Mouse (Mus musculus) heart, adult 8-10 months (tissue): Measurements from ENCODE around the gene Dhrs2. TPM values are rescaled to one million over a fixed set of nuclear protein-coding genes. Genes with fewer than 3 reads are reported as not detected.

ENCODE experiments used
- DNase-seq: peaks from one replicate; pipeline ENCODE4 v3.0.0; 2022; ENCODE audit warnings: low spot score
- total RNA-seq, 4 experiments: library from RNA; stranded (reverse); gene quantifications; 2 replicates each; pipeline ENCODE4 v1.2.4; 2022

The Dhrs2 gene
- not detected for total RNA-seq

DNA sequence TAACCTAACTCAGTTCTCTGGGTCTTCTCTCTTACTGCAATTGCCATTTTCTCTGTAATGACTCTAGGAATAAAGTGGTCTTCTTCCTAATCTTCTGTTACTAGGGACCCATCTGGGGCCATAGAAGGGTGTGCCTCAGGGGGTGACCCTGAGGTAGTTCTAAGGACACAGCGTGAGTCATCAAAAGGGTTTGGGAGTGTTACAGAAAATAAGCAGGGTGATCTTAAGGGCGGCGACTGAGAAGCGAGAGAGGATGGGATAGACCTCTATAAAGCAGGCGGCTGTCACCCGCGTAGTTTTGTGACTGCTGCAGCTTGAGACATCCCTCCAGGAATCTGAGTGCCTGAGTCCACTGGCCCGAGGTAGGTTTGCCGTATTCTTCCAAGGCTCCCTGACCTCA is at the start of gene Dhrs2:
Gene Dhrs2, plus strand, starts transcription at position 301 of the 400 bp plus-strand sequence.
- no peak for DNase-seq

DNA sequence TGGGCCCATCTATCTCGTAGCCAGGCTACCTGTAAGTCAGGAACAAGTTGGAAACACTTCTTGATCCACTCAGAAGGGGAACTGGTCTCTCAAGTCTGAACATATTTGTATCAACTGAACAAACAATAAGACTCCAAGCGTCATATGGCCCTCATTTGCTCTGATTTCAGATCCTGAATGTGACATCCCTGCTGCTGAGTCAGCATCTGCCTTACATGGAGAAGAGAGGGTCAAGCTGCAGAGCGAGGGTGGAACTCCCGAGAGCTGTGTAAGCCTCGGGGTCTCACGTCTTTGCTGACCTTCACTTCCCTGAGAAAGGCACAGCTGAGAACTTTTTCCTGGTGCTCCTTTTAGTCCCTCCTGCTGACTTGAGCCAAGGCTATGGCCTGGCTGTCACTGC is 47.6 kb upstream of the Dhrs2 start:
- DNase-seq: no peak

DNA sequence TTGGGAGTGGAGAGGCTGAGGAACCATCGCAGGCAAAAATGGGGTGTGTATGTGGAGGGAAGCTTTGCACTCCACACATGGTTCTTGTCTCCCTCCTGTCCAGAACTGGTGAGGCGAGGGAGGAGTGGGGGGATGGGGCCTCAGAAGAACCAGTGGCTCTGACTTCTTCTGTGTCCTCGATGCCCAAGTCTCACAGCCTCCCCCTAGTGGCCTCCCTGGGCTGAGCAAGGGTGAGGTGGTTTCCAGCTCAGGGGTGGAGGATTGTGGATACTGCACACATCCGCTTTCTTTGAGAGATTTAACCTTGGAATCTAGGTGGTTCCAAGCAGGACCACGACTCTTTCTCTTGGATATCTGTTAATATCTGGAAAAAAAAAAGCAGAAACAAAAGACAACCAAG is 44.5 kb upstream of the Dhrs2 start:
- no peak for DNase-seq

DNA sequence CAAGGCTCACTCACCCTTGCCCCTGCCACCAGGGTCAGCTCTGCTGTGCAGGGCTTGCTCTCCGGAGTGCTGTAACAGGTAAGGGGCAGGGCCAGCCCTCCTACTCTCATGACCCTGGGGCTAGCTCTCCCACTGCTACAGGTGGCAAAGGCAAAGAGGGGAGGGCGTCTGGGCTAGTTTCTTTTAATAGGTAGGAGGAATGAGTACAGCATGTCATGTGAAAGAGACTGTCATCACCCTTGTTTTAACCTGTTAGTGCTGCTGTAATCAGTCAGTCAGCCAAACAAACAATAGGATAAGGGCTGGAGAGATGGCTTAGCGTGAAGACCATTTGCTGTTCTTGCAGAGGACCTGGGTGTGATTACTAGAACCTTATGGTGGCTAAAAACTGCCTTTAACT is 40.9 kb upstream of the Dhrs2 start:
- no peak for DNase-seq

DNA sequence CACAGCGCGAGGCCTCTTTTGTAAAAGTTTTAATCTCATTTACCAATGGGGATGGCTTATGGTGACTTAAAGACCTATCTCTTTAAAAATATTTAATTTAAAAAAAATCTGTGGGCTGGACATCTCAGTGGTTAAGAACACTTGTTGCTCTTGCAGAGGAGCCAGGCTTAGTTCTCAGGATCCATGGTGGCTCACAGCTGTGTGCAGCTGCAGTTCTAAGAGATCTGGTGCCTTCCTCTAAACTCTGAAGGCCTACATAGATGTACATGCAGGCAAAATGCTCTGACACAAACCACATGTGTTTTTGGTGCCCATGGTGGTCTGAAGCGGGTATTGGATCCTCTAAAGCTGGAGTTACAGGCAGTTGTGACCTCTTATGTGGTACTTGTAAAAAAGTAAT is 38.6 kb upstream of the Dhrs2 start:
- no peak for DNase-seq

DNA sequence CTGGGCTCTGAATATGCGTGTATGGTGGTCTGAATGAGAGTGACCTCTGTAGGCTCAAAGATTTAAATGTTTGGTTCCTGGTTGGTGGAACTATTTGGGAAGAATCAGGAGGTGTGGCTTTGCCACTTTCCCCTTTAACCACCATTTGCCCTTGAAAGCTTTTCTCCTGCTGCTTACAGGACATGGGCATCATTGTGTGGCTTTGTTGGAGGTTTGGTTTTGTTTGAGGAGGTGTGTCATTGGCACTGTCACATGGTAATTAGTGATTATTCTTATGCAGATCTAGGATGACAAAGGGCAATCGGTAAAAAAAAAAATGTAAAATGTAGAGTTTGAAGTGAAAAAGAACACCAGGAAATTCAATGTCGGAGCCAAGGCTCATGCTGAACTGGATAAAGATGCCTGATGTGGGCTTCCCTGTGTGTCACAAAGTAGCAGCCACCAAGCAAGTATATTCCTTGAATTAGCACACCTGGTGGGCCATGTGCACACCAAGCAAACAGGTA is 37.1 kb upstream of the Dhrs2 start:
- no peak for DNase-seq

DNA sequence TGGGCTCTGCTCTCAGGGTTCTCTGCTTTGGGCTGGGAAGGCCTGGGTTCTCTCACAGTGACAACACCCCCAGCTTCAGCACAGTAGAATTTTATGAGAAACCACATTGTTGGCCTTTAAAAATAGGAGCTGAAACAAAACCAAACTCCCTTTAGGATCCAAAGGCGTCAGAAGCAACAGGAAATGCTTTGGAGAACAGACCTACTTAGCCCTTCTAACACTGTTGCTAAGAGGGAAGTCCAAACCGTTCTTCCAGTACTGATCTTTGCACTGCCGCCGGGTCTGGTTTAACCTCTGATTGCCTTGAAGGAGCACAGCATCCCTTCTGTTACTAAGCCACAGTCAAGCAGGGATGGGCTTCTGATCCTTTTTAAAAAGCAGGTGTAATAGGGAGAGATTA is 33.3 kb upstream of the Dhrs2 start:
- DNase-seq: no peak

DNA sequence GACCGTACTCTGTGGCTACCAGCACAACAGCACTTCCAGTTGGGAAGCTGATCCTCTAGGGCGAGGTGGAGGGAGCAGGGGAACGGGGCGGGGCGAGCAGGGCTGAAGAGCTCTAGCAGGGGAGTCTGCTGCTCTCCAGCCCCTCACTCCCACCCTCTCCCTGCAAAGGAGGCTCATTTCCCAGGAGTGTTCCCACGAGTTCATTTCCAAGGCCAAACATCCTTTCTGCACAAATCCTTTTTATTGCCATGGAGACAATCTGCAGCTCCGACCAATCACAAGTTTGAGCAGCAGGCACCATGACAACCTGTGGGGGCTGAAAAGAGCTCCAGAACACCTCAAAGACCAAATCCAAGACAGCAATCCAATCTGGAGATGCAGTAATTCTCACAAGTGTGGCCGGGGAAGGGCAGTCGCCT is 32.4 kb upstream of the Dhrs2 start:
- DNase-seq: no peak

DNA sequence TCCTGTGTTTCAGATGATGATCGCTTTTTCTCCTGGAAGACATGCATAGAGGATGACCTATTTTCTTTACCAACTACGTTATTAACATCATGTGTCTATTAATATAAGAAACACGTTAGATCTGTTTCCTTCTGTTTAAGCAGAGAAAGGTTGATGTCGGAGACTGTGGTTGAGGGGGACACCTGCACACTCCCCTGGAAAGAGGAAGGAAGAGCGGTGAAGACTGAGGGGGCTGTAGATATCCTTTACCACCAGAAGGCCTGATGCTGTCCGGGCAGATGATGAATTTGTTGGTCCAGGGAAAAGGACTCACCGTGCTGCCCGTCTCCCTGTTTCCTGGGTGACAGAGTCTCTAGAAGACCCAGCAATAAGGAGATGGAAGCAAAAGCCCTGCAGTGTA is 28.5 kb upstream of the Dhrs2 start:
- DNase-seq: no peak

DNA sequence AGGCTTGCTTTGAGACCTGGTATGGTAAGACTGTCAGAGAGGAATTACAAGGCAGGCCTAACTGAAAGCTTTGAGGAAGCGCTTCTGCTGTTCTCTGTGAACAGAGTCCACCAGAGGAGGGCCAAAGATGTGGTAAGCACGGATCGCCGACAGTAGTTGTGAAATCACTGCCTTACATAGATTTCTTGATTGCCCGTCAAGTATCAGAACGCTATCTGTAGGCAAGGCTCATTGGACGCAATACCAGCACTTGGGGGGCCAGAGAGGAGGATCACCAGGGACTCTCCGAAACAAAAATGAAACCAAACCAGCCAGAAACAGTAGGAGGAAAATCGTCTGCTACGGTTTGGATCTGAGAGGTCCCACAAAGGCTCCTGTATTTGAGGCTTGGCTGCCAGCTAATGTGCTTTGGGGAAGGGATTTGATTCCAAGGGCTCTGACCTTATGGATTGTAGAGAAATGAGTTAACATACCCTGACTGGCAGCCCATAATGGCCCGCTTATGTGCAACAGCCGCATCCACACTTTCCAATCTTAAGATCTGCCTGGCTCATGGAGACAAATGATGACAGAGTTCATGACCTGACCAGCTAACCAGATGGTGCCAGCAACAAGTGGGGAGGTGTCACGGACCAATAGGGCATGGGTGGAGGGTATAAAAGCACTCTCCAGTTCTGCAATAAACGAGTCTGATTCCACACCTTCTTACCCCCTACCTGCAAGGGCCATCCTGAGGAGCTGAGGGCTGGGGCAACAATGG is 27.8 kb upstream of the Dhrs2 start:
- no peak for DNase-seq

DNA sequence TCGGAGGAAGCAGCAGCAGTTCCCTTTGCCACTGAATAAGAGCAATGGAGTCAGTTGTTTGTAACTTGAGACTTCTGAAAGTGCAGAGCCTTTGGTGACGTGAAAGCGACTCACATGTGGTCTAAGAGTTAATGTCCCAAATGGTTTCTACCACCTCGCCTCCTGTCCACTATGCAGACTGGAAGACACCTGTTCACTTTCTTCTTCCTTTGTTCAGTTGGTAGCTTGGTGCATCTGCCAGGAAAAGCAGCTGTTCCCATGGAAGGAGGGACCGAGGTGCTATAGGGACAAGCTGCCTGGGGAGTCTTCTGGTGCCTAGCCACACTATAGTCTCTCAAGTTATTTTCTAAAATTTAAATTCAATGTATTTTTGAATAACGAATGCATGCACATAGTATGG is 27.0 kb upstream of the Dhrs2 start:
- no peak for DNase-seq

DNA sequence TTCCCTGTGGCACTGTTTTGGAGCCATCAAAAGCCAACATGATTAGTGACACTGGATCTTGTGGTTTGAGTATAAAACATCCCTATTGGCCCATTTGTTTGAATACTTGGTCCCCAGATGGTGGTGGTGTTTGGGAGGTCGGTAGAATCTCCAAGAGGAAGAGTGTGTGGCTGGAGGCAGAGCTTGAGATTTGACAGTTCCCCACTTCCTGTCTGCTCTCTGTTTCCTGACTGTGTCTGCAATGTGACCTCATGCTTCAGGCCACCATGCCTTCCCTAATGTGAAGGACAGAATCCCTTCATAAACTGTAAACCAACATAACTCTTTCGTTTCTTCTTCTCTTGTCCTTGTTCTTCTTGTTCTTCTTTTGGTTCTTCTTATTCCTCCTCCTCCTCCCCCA is 24.7 kb upstream of the Dhrs2 start:
- DNase-seq: no peak

DNA sequence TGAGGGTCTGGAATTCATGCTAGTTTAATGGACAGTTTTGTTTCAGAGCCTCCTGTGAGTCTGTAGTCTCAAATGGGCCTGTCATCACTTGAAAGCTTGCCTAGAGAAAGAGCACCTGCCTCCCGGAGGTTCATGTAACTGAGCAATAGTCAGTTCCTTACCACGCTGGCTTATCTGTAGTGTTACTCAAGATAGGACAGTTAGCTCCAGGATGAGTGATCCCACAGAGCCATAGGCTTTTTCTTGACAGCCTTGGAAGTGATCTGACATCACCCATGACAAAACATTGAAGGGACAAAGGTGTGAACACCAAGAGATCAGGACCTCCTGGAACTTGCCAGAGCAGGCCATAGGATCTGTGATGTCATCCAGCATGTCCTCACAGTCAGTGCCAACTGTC is 23.6 kb upstream of the Dhrs2 start:
- DNase-seq: no peak

DNA sequence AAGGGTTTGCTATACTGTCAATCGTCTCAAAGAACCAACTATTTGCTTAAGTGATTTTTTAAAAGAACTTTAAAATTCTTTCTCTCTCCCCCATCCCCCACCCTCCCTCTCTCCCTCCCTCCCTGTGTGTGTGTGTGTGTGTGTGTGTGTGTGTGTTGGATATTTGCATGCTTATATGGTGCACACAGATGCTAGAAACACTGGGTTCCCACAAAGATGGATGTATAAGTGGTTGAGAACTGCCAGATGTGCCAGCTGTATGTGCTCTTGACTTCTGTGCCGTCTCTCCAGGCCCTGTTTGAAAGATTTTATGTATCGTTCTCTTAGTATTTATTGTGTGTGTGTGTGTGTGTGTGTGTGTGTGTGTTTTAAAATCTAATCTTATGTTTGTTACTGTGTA is 17.3 kb upstream of the Dhrs2 start:
- DNase-seq: no peak

DNA sequence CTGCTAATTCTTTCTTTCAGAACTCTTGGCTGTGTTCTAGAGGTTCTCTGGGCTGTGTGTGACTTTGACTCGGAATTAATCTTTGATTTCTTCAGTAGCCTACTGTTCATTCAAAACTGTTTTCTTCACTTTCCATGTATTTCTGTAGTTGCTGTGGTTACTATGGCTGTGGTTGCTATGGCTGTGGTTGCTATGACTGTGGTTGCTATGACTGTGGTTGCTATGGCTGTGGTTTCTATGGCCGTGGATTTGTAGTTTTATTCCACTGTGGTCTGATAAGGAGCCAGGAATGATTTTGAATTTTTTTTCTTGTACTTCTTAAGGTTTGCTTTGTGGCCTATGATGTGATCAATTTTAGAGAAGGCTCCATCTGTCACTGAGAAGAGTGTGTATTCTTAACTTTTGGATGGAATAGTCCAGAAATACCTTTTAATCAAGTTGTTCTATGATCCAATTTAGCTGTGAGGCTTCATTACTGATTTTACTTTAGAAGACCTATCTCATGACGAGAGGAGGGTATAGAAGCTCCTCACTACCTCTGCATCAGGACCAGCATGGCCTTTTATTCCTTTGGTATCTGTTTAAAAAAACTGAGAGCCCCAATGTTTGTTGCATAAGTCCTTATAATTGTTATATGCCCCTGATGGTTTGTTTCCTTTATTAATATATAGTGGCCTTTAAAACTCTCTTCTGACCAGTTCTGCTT is 16.6 kb upstream of the Dhrs2 start:
- DNase-seq: no peak

DNA sequence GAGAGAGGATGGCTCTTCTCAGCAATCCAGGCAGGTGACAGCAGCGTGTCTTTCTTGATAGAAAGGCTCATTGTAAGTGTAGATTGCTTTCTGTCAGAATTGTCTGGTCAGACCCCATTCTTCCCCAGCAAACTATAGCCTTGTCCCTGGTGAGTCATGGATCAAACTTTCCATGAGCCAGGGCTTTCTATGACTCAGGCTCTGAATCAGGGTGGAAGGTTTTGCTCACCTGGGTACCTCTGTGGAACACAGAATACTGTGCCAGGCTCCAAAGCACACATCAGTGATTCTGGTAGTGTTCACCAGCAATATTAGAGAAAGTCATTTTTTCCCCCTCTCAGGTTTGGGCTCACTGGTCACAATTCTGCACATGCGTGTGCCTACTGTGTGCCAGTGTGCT is 13.5 kb upstream of the Dhrs2 start:
- no peak for DNase-seq

DNA sequence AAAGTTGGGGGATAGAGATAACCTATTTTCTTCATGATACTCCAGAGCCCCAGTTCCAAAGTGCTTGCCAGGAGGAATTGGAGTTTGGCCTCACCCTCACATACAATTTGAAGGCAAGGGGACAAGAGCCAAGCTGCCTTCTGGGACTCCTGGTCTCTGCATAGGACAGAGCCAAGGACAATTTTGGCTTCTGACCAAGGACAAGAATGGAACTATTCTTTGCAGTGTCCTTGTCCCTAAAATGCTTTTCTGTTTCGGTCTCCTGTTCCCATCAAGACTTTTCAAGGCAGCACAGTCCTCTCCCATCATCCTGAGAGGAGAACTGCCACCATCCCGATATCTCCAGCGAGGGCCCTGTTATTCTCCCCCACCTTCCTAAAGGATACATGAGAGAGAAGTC is 8.2 kb upstream of the Dhrs2 start:
- peak; percentile 26 for DNase-seq

DNA sequence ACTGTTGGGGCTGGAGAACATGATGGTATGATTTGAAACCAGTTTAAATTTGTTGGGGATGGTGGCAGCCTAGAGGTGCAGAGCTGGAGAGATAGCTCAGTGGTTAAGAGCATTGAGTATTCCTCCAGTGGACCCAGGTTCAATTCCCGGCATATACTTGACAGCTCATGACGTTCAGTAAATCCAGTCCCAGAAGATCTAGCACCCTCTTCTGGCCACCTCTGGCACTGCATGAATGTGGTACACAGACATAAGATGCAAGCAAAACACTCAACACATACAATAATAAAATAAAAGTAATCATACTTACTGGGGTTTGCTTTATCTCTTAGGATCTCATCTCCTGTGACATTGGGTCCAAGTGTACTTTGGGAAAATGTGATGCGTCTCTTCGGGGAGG is 7.3 kb upstream of the Dhrs2 start:
- DNase-seq: peak; percentile 18

DNA sequence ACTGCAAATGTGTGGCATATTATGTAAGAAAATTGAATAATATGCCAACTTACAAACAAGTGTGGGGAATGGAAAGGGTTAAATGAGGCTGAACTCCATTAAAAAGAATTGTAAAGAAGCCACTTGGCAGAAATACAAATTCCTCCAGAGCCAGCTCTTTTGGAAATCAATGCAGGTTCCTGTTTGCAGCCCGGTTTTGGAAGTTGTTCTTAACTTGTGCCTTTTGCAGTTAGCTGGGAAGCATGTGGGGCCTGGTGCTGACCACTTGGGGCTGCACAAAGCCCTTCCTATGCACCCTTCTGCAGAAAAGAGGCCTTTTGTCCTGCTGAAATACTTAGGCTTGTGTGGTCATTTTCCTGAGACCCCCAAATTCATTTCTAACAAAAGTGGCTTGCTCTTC is 1.4 kb downstream of the Dhrs2 start:
- no peak for DNase-seq

DNA sequence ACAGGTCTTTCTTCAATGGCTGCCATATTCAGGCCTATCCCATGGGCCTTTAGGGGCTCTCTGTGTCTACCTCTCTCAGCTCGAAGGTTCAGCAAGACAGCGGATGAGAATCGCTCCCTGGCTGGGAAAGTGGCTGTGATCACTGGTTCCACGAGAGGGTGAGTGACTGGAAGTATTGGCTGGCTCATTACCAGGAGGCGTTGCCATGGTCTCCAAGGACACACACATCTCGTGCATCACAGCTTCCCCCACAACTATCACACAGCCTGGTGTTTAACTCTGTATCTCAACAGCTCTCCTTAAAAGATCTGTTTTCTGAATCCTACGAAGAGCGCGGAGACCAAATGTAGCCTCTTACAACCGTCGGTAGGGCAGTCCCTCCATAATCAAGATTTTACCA is 12.8 kb downstream of the Dhrs2 start:
- DNase-seq: no peak

DNA sequence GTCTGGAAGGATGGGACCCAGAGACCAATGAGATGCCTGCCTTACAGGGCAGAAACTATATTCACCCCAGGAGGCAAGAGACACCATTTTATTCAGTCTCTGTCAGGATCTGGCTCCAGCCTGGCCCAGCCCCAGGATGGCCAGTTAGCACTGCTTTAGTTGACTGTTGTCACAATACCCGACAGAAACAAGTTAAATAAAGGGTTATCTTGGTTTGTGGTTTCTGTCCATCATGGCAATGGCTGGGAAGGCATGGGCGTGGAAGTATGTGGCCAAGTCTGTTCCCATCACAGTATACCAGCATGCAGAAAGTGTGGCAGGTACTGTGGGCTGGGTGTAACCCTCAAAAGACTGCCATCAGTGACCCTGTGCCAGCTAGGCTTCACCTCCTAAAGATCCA is 14.9 kb downstream of the Dhrs2 start:
- DNase-seq: no peak

DNA sequence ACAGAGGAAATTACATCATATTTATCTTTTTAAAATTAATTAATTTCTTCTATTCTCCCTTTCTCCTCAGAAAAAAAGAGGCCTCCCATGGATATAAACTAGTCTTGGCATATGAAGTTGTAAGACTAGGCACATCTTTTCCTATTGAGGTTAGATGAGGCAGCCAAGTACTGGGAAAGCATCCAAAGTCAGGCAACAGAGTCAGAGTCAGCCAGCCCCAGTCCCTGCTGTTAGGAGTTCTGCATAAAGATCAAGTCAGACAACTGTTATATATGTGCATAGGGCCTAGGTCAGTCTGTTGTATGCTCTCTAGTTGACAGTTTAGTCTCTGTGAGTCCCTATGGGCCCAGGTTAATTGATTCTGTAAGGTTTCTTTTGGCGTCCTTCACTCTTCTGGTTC is 20.9 kb downstream of the Dhrs2 start:
- no peak for DNase-seq

DNA sequence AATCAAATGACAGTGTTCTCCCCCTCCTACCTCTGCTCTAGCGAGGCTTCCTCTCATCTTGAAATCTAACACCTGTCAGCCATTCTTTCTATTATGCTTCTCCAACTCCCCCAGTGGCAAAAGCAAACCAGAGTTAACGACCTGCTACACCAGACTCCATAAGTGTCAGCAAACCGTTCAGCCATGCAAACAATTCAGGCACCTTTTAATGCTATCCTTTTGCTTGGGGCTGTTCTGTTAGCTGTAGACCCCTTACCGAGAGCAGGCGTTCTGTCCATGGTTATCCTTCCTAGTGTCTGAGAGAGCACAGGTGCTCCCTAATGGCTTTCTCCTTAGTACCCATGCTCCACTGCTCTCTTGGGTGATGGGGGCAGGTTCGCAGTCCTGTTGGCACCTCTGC is 25.4 kb downstream of the Dhrs2 start:
- no peak for DNase-seq
